Mouse (Mus musculus) inflammation-experienced regulatory T-cells, adult 6 months (primary cell): ENCODE results near the gene Spop. TPM values are rescaled to one million over a fixed set of nuclear protein-coding genes. Genes with fewer than 3 reads are reported as not detected.

Source experiments
- ATAC-seq: one replicate; pipeline ENCODE4 v1.8.0; 2017
- polyA plus RNA-seq, 3 experiments: library from polyadenylated mRNA; unstranded; fragments of 100-300 nt; shearing (Covaris generic); gene quantifications; one replicate each; pipeline ENCODE4 v1.2.1; 2017

Spop gene
- polyA plus RNA-seq, 3 experiments from 2014 or later: 127 to 172 (median 157) TPM

DNA sequence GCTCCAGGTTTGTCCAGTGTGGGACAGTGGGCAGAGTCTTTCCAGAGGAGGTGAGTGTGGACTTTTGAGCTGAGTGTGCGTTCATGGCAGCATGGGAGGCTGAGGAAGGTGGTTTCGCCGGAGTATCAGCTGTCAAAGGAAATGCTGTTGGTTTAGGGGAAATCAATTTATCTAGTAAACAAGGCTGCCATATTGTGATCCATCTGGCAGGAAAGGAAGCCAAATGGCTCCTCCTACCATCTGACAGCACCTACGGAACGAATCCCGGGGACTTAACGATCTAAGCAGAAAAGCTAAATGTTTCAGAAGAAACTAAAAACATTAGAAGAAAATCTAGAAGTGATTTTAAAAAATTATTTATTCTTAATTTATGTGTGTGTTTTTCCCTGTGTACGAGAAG, 113.4 kb downstream of the Spop start:
- no peak for ATAC-seq

DNA sequence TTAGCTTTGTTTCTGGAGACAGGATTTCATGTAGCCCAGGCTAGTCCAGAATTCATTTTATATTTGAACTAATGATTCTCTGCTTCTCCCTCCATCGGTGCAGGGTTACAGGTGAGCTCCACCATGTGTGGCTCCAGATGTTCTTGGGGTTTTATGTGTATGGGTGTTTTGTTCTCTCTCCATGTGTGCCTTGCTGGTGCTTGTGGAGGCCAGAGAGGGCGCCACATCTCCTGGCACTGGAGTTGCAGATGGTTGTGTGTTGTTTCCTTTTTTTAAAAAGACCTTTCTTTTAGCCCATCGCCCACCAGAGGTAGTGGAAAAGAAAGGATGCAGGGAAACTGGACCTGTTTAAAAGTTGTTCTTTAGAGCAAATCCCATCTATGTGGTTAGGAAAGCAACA, 114.4 kb downstream of the Spop start:
- ATAC-seq: no peak

DNA sequence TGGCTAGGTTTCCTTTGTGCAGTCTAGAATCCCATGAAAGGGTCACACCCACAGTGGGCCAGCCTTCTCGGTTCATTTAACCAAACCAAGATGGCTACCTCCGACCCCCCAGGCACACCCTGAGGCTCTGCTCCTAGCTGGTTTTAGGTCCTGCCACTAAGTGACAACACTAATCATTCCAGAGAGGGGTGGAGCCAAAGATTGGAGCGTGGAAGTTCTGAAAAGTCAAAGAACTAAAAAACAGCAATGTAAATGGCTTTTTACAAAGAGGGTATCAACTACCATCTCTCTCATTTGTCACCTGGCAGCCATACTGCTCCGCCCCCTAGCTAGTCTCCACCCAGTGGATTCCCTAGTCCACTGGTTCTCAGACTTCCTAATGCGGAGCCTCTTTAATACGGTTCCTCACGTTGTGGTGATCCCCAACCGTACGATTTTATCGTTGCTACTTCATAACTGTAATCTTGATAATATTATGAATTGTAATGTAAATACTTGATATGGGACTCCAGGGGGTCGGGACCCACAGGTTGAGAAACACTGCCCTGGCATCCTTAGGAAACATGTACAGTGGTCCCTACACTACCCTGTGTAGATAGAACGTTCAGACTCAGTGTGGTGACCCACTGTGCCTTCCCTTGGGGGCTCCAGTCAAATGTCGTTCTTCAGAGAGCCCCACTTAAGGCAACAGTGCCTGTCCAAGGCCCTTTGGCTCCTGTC, 118.6 kb downstream of the Spop start:
- ATAC-seq: no peak

DNA sequence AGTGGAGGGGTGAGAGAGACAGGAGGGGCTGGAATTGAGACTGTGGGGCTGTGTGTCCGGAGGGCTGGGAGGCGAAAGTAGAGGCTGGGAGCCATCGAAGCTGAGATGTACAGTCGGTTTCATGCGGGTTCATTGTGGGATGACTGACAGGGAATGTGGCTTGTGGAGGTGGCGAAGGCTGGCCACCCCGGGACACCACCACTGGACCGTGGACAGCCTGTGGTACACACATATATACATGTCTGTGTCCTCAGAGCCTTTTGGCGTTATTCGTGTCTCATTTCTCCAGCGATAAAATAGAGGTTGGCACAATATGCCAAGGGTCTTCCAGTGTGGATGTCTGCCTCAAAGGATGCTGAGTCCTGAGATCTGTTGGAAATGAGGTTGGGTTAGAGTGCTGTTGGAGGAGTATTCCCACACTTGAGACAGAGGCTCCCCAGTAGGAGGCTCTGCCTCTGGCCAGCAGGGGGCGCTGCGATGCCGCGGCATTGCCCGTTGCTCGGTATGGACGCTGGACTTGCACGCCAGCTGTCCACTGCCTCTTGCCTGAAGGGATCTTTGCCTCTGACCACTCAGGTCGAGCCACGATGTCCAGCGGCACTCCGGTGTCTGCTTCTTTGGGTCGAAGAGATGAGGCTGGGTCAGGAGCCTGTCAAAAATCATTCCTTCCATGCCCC, 119.7 kb downstream of the Spop start:
- ATAC-seq: no peak

DNA sequence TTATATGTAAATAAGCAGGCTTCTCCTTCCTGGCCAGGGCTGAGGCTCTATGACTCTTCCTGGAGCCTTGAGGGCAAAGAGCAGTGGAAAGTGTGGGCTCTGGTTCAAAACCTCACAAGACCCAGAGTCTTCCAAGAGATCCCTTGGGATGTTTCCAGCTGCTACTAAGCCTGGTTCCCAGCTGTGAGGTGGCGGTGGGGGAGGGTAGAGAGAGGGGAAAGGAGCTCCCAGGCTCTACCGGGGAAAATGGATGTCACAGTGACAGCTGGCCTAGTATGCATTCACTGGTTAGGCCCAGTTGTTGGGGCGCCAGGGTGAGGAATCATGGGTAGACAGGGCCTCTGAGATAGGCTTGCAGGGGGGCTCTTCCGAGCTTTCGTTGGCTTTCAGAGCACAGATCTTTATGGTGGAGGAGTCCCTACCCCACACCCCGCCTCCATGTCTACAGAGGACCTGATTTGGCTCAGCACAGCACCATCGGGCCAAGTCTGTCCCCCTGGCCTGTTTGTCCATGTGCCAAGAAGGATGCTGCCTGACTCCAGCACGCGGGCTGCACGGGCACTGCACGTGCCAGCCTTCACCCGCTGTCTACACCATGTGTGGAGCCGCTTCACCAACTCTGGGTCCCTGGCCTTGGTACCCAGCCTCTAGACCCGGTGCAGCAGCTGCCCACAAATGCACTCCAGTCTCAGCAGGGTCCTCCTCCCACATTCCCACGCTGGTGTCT, 124.7 kb downstream of the Spop start:
- ATAC-seq: no peak

DNA sequence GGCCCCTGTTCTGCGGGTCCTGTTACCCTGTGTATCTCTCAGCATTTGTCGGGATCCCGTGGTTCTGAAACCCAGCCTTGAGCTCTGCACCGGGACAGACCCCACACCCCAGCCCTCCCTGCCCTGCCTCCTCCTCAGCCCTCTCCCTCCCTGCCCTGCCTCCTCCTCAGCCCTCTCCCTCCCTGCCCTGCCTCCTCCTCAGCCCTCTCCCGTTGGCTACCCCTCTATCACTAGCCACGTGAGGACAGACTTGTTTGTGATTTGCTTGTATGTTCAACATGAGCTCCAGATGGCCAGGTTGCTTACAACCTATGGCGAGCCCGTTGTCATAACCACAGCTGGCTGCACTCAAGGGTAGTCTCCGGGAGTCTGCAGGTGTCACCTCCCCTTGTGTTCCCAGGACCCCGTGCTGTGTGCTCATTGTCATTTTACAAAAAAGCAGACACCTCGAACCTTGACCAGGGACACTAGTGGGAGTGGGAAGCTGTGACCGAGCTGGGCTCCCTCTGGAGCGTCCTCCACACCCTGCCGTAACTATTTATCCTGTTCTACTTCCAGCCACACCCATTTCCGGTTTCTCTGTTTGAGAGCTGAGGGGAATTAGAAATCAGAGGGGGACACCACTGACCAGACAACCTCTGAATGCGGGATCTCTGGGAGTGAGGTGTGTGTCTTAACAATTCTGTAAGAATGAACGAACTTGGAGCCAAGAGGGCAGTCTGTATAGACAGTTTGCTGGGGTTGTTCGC, 126.9 kb downstream of the Spop start:
- no peak for ATAC-seq

Other genes with a start within 250 kb of the Spop start
- gene Tac4, start 152.6 kb upstream of the Spop start, polyA plus RNA-seq: under 1 TPM in 1 of 3 experiments, not detected in 2; 0.47 TPM
- gene Kat7, start 103.8 kb upstream of the Spop start, polyA plus RNA-seq: 10 to 100 TPM; 45.4 to 49.3 (median 47.4) TPM
- gene Fam117a, start 77.1 kb upstream of the Spop start, polyA plus RNA-seq: 10 to 100 TPM; 11.4 to 28.1 (median 26.5) TPM
- 10 to 100 TPM; 63.5 to 83.2 (median 70.3) TPM for gene Slc35b1, start 29.4 kb upstream of the Spop start, polyA plus RNA-seq
- gene Nxph3, start 100.5 kb downstream of the Spop start, polyA plus RNA-seq: not detected
- not detected for gene Ngfr, start 173.7 kb downstream of the Spop start, polyA plus RNA-seq